Mouse (Mus musculus) forebrain, embryonic 11.5 days (tissue): Measurements from ENCODE around the gene Eya2. TPM values are rescaled to one million over a fixed set of nuclear protein-coding genes. Genes with fewer than 3 reads are reported as not detected.

Experiments used
- ATAC-seq: fragments of 200-750 bp; cut with Nextera tagmentation; replicated peaks from 2 replicates; pipeline ENCODE4 v1.8.0; 2017; ENCODE audit warnings: moderate TSS enrichment; ENCODE audit not compliant: low FRiP score
- DNase-seq: peaks from one replicate; pipeline ENCODE4 v3.0.0-alpha.2; 2017; ENCODE audit warnings: low spot score
- H3K27ac ChIP-seq: fragments of 300-500 bp; sonication (generic); 2 replicates; pipeline ENCODE4 v1.5.1; 2014; ENCODE audit warnings: low read depth, low read length
- H3K27me3 ChIP-seq: fragments of 300-500 bp; sonication (generic); 2 replicates; pipeline ENCODE4 v1.6.1; 2014; ENCODE audit warnings: mild to moderate bottlenecking, low read length, mixed read lengths; ENCODE audit not compliant: control insufficient read depth, insufficient read depth
- H3K36me3 ChIP-seq: fragments of 300-500 bp; sonication (generic); 2 replicates; pipeline ENCODE4 v1.6.1; 2014; ENCODE audit warnings: mild to moderate bottlenecking, low read length, moderate library complexity, mixed read lengths; ENCODE audit not compliant: control insufficient read depth, insufficient read depth
- H3K4me1 ChIP-seq: fragments of 300-500 bp; sonication (generic); replicated peaks from 2 replicates; pipeline ENCODE4 v1.6.1; 2014; ENCODE audit warnings: low read length, mixed read lengths; ENCODE audit not compliant: control insufficient read depth, insufficient read depth
- H3K4me2 ChIP-seq: fragments of 300-500 bp; sonication (generic); 2 replicates; pipeline ENCODE4 v1.6.1; 2014; ENCODE audit warnings: low read depth, mild to moderate bottlenecking, low read length, moderate library complexity, mixed read lengths; ENCODE audit not compliant: severe bottlenecking
- H3K4me3 ChIP-seq: fragments of 300-500 bp; sonication (generic); 2 replicates; pipeline ENCODE4 v1.5.1; 2014; ENCODE audit warnings: low read depth, low read length
- H3K9ac ChIP-seq: fragments of 300-500 bp; sonication (generic); 2 replicates; pipeline ENCODE4 v1.6.1; 2014; ENCODE audit warnings: low read length
- H3K9me3 ChIP-seq: fragments of 300-500 bp; sonication (generic); 2 replicates; pipeline ENCODE4 v1.6.1; 2016; ENCODE audit warnings: low read length, mixed read lengths; ENCODE audit not compliant: control insufficient read depth
- WGBS: fragments of 180-500 bp; shearing (Covaris S2); extraction: QIAGEN DNeasy Blood & Tissue Kit; methylation state at CpG from one replicate; pipeline ENCODE4 v1.1.7; 2014; 5-methylcytosine and 5-hydroxymethylcytosine counted together
- polyA plus RNA-seq: library from polyadenylated mRNA; unstranded; fragments of >200 nt; fragmentation: Nextera tagmentation; extraction: Ambion mirVana; gene quantifications from 2 replicates; pipeline ENCODE4 v1.2.1, GENCODE M21; 2014

Eya2 gene
- polyA plus RNA-seq, 1 experiment from 2014 or later = 10.3 TPM

GRCm38 (mm10) chr2:165571216-165571778 is 23.5 kb upstream of the Eya2 start:
- Histone ChIP-seq H3K4me2 (no peak overlapping the region), H3K9ac (no peak overlapping the region), H3K36me3 (no peaks in the 10 kb centered on the region), H3K27me3 (no peaks in the 10 kb centered on the region), H3K4me1 (no peaks in the 10 kb centered on the region), H3K9me3 (no peaks in the 10 kb centered on the region), H3K4me3 (no peak overlapping the region), H3K27ac (no peak overlapping the region)
- 69% methylated on average over 4 of the region's 4 CpGs for WGBS
- no peak for DNase-seq
- no peak for ATAC-seq

GRCm38 (mm10) chr2:165583044-165583443 is 11.8 kb upstream of the Eya2 start:
- Histone ChIP-seq H3K9me3 (no peaks in the 10 kb centered on the region), H3K4me3 (no peak overlapping the region), H3K9ac (no peak overlapping the region), H3K27ac (no peak overlapping the region), H3K36me3 (no peaks in the 10 kb centered on the region), H3K27me3 (no peaks in the 10 kb centered on the region), H3K4me2 (no peak overlapping the region), H3K4me1 (no peaks in the 10 kb centered on the region)
- 80% methylated on average over 8 of the region's 8 CpGs for WGBS
- ATAC-seq (no peak), DNase-seq (no peak)

GRCm38 (mm10) chr2:165583518-165583917 is 11.3 kb upstream of the Eya2 start:
- Histone ChIP-seq H3K9me3 (no peaks in the 10 kb centered on the region), H3K27me3 (no peaks in the 10 kb centered on the region), H3K9ac (no peak overlapping the region), H3K27ac (no peak overlapping the region), H3K4me1 (no peaks in the 10 kb centered on the region), H3K4me2 (no peak overlapping the region), H3K36me3 (no peaks in the 10 kb centered on the region), H3K4me3 (no peak overlapping the region)
- WGBS = 82% methylated on average over 4 of the region's 4 CpGs
- DNase-seq (no peak), ATAC-seq (no peak)

- Histone ChIP-seq H3K36me3 (no peaks in the 10 kb centered on the region), H3K4me1 (no peaks in the 10 kb centered on the region), H3K27me3 (no peaks in the 10 kb centered on the region), H3K9me3 (no peaks in the 10 kb centered on the region), H3K4me2 (no peak overlapping the region), H3K27ac (no peak overlapping the region), H3K4me3 (no peak overlapping the region), H3K9ac (no peak overlapping the region)
- ATAC-seq = no peak
- 80% methylated on average over 3 of the region's 3 CpGs for WGBS
- DNase-seq = no peak
Measured at GRCm38 (mm10) chr2:165584563-165584962, 10.3 kb upstream of the Eya2 start.

- 81% methylated on average over 16 of the region's 16 CpGs for WGBS
- H3K9me3 ChIP-seq = no peaks in the 10 kb centered on the region; the same call in 1 of the 2 replicates
- H3K4me3 ChIP-seq = no peak overlapping the region
- H3K9ac ChIP-seq = no peak overlapping the region
- DNase-seq = no peak
- no peak for ATAC-seq
- no peak overlapping the region for H3K4me2 ChIP-seq
- peaks cover 20% of the 10 kb centered on the region for H3K27me3 ChIP-seq
- H3K36me3 ChIP-seq = no peaks in the 10 kb centered on the region
- H3K27ac ChIP-seq = no peak overlapping the region
- peaks cover 5% of the 10 kb centered on the region; the same call in 1 of the 2 replicates for H3K4me1 ChIP-seq
Measured at GRCm38 (mm10) chr2:165590742-165591141, 4.1 kb upstream of the Eya2 start.

- Histone ChIP-seq H3K4me3 (no peak overlapping the region), H3K27me3 (peaks cover 24% of the 10 kb centered on the region), H3K27ac (no peak overlapping the region), H3K4me1 (peaks cover 11% of the 10 kb centered on the region; the same call in 1 of the 2 replicates), H3K9me3 (no peaks in the 10 kb centered on the region; the same call in 1 of the 2 replicates), H3K9ac (no peak overlapping the region), H3K4me2 (no peak overlapping the region), H3K36me3 (no peaks in the 10 kb centered on the region)
- DNase-seq (no peak), ATAC-seq (no peak)
- WGBS = 82% methylated on average over 2 of the region's 2 CpGs
Measured at GRCm38 (mm10) chr2:165593763-165594162, 1.1 kb upstream of the Eya2 start.

- 2% methylated on average over 13 of the region's 13 CpGs for WGBS
- H3K9me3 ChIP-seq = no peaks in the 10 kb centered on the region; the same call in 1 of the 2 replicates
- DNase-seq = no peak
- no peak overlapping the region for H3K27ac ChIP-seq
- peaks cover 24% of the 10 kb centered on the region for H3K27me3 ChIP-seq
- no peaks in the 10 kb centered on the region for H3K36me3 ChIP-seq
- H3K4me3 ChIP-seq = peak overlapping the region; percentile 59
- peaks cover 11% of the 10 kb centered on the region; the same call in 1 of the 2 replicates for H3K4me1 ChIP-seq
- H3K4me2 ChIP-seq = peak overlapping the region; percentile 96
- ATAC-seq = no peak
- peak overlapping the region; percentile 64; the same call in 1 of the 2 replicates for H3K9ac ChIP-seq
Measured at GRCm38 (mm10) chr2:165595676-165596070, 841 bp downstream of the Eya2 start.

- no peaks in the 10 kb centered on the region; the same call in 1 of the 2 replicates for H3K9me3 ChIP-seq
- 0 out of 2 replicates have a peak overlapping the region, but pooled peaks have one; percentile 64 for H3K9ac ChIP-seq
- ATAC-seq = no peak
- peak overlapping the region; percentile 96; the same call in 1 of the 2 replicates for H3K4me2 ChIP-seq
- H3K27ac ChIP-seq = no peak overlapping the region
- DNase-seq = no peak
- peaks cover 11% of the 10 kb centered on the region; the same call in 1 of the 2 replicates for H3K4me1 ChIP-seq
- H3K36me3 ChIP-seq = no peaks in the 10 kb centered on the region
- H3K27me3 ChIP-seq = peaks cover 24% of the 10 kb centered on the region
- peak overlapping the region; percentile 59 for H3K4me3 ChIP-seq
- whole genome bisulfite sequencing = 15% methylated on average over 11 of the region's 11 CpGs
Measured at GRCm38 (mm10) chr2:165596141-165596540, 1.3 kb downstream of the Eya2 start.

GRCm38 (mm10) chr2:165597536-165597935 is 2.7 kb downstream of the Eya2 start:
- no peaks in the 10 kb centered on the region for H3K36me3 ChIP-seq
- 66% methylated on average over 6 of the region's 6 CpGs for WGBS
- no peak for ATAC-seq
- peaks cover 24% of the 10 kb centered on the region for H3K27me3 ChIP-seq
- peaks cover 15% of the 10 kb centered on the region; the same call in 1 of the 2 replicates for H3K4me1 ChIP-seq
- no peak for DNase-seq
- no peak overlapping the region for H3K4me3 ChIP-seq
- H3K27ac ChIP-seq = no peak overlapping the region
- H3K9me3 ChIP-seq = no peaks in the 10 kb centered on the region; the same call in 1 of the 2 replicates
- no peak overlapping the region for H3K4me2 ChIP-seq
- no peak overlapping the region for H3K9ac ChIP-seq
